Mouse (Mus musculus) hindbrain, postnatal 0 days (tissue): ENCODE measurements around the gene AI182371. TPM values are rescaled to one million over a fixed set of nuclear protein-coding genes. Genes with fewer than 3 reads are reported as not detected.

ENCODE experiments used
- ATAC-seq: fragments of 200-750 bp; cut with Nextera tagmentation; 2 replicates; pipeline ENCODE4 v1.8.0; 2017; ENCODE audit warnings: mild to moderate bottlenecking, moderate TSS enrichment, moderate library complexity
- DNase-seq: peaks from one replicate; pipeline ENCODE4 v3.0.0-alpha.2; 2015; ENCODE audit warnings: low spot score
- H3K27ac ChIP-seq: fragments of 300-500 bp; sonication (generic); 2 replicates; pipeline ENCODE4 v1.5.1; 2014; ENCODE audit warnings: mild to moderate bottlenecking
- H3K27me3 ChIP-seq: fragments of 300-500 bp; sonication (generic); 2 replicates; pipeline ENCODE4 v1.6.1; 2014; ENCODE audit warnings: low read length, mixed read lengths; ENCODE audit not compliant: insufficient read depth
- H3K36me3 ChIP-seq: fragments of 300-500 bp; sonication (generic); 2 replicates; pipeline ENCODE4 v1.6.1; 2014; ENCODE audit warnings: low read length, mixed read lengths; ENCODE audit not compliant: insufficient read depth
- H3K4me1 ChIP-seq: fragments of 300-500 bp; sonication (generic); 2 replicates; pipeline ENCODE4 v1.6.1; 2014; ENCODE audit warnings: antibody characterized with exemption, low read length, mixed read lengths; ENCODE audit not compliant: insufficient read depth
- H3K4me2 ChIP-seq: fragments of 300-500 bp; sonication (generic); 2 replicates; pipeline ENCODE4 v1.6.1; 2014; ENCODE audit warnings: low read depth, mild to moderate bottlenecking, low read length, moderate library complexity, mixed read lengths
- H3K4me3 ChIP-seq: fragments of 300-500 bp; sonication (generic); 2 replicates; pipeline ENCODE4 v1.5.1; 2014; ENCODE audit warnings: low read length
- H3K9ac ChIP-seq: fragments of 300-500 bp; sonication (generic); replicated peaks from 2 replicates; pipeline ENCODE4 v1.6.1; 2014; ENCODE audit warnings: mild to moderate bottlenecking, low read length, moderate library complexity, mixed read lengths
- H3K9me3 ChIP-seq: fragments of 300-500 bp; sonication (generic); 2 replicates; pipeline ENCODE4 v1.6.1; 2016; ENCODE audit warnings: low read length, mixed read lengths
- CTCF ChIP-seq: IDR thresholded peaks from 2 replicates; pipeline ENCODE4 v1.5.1; 2016; ENCODE audit warnings: antibody characterized with exemption, control low read depth, low read depth
- WGBS: fragments of 180-500 bp; shearing (Covaris S2); extraction: QIAGEN DNeasy Blood & Tissue Kit; methylation state at CpG from one replicate; pipeline ENCODE4 v1.1.7; 2014; 5-methylcytosine and 5-hydroxymethylcytosine counted together
- polyA plus RNA-seq: library from polyadenylated mRNA; unstranded; fragments of >200 nt; fragmentation: Nextera tagmentation; extraction: Ambion mirVana; gene quantifications from 2 replicates; pipeline ENCODE4 v1.2.1, GENCODE M21; 2015
- total RNA-seq: library from RNA; depleted of rRNA; stranded (reverse); fragments of >200 nt; gene quantifications from 2 replicates; pipeline ENCODE4 v1.2.3, GENCODE M21; 2014; rRNA removed

The AI182371 gene
- total and polyA plus RNA-seq, 2 experiments from 2014 or later: 0.48 TPM; not detected in 1

DNA sequence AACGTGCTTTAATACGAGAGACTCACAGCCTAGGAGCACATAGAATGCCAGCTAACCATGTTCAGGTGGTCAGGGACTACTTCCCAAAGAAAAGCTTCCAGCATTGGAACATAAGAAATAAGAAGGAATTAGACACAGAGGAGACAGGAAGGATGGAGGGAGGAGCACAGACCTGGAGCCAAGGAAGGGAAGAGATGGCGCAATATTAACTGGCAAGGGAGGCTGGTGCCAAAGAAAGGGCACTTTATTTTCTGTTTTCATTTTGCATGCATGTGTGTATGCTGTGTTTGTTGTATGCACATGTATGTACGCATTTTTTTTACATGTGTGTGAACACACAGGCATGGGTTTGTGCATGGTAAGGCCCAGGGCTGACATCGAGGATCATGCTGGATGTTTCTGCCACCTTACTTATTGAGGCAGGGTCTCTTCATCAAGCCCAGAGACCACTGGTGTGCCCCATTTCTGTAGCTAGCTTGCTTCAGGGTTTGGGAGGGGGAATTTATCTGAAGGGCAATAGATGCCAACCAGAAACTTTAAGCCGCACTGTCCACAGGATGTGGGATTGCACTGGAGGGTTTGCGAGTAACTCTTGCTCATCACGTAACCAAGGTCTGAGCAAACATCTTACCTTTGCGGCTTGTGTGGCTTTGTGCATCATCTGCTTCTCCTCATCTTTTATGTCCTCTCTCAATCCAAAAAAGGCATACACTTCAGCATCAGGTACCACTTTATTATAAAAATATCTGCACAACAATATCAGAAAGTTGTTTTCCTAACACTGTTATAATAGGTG, 62.6 kb downstream of the AI182371 start:
- H3K9me3 ChIP-seq: no peaks in the 10 kb centered on the region
- H3K27ac ChIP-seq: no peak overlapping the region
- ATAC-seq: no peak
- H3K4me1 ChIP-seq: no peaks in the 10 kb centered on the region
- no peak overlapping the region for H3K9ac ChIP-seq
- no peaks in the 10 kb centered on the region for H3K27me3 ChIP-seq
- no peak overlapping the region for H3K4me2 ChIP-seq
- TF ChIP-seq CTCF: no peak
- no peak overlapping the region for H3K4me3 ChIP-seq
- H3K36me3 ChIP-seq: no peaks in the 10 kb centered on the region
- WGBS: 90% methylated on average over 9 of the region's 9 CpGs
- DNase-seq: no peak

Other genes starting within 250 kb of the AI182371 start
- gene Cutal, start 227.1 kb downstream of the AI182371 start, total RNA-seq: 0.26 and 0.65 TPM in 2 replicates
- gene Cutal, start 227.1 kb downstream of the AI182371 start, polyA plus RNA-seq: 0.20 and 0.37 TPM in 2 replicates
- gene Psmd5, start 226.6 kb downstream of the AI182371 start, total RNA-seq: 37.6 and 39.4 TPM in 2 replicates
- gene Psmd5, start 226.6 kb downstream of the AI182371 start, polyA plus RNA-seq: 74.6 and 80.0 TPM in 2 replicates
- gene Phf19, start 187.5 kb downstream of the AI182371 start, total RNA-seq: 1.7 and 2.5 TPM in 2 replicates
- gene Phf19, start 187.5 kb downstream of the AI182371 start, polyA plus RNA-seq: 1.3 and 3.1 TPM in 2 replicates
- 1.0 and 2.6 TPM in 2 replicates for gene Traf1, start 139.8 kb downstream of the AI182371 start, total RNA-seq
- gene Traf1, start 139.8 kb downstream of the AI182371 start, polyA plus RNA-seq: 3.4 and 3.9 TPM in 2 replicates
- gene Hc, start 40.1 kb downstream of the AI182371 start, total RNA-seq: 0.10 and 1.3 TPM in 2 replicates
- 0.63 and 0.69 TPM in 2 replicates for gene Hc, start 40.1 kb downstream of the AI182371 start, polyA plus RNA-seq
- gene Cntrl, start 7.9 kb upstream of the AI182371 start, total RNA-seq: 6.5 and 10.5 TPM in 2 replicates
- gene Cntrl, start 7.9 kb upstream of the AI182371 start, polyA plus RNA-seq: 9.0 and 10.7 TPM in 2 replicates
- 65.2 and 79.8 TPM in 2 replicates for gene Rab14, start 99.6 kb upstream of the AI182371 start, total RNA-seq
- 495 and 511 TPM in 2 replicates for gene Rab14, start 99.6 kb upstream of the AI182371 start, polyA plus RNA-seq
- gene Gsn, start 154.8 kb upstream of the AI182371 start, total RNA-seq: 35.4 and 50.1 TPM in 2 replicates
- gene Gsn, start 154.8 kb upstream of the AI182371 start, polyA plus RNA-seq: 33.8 and 39.4 TPM in 2 replicates
- gene Stom, start 235.4 kb upstream of the AI182371 start, total RNA-seq: 33.2 and 35.5 TPM in 2 replicates
- 30.8 and 32.1 TPM in 2 replicates for gene Stom, start 235.4 kb upstream of the AI182371 start, polyA plus RNA-seq